Mouse (Mus musculus): ENCODE results near the gene Sardh. TPM values are rescaled to one million over a fixed set of nuclear protein-coding genes. Genes with fewer than 3 reads are reported as not detected.

Sardh gene
- polyA plus RNA-seq, 1 experiment from 2014 or later = 41.5 TPM

DNA sequence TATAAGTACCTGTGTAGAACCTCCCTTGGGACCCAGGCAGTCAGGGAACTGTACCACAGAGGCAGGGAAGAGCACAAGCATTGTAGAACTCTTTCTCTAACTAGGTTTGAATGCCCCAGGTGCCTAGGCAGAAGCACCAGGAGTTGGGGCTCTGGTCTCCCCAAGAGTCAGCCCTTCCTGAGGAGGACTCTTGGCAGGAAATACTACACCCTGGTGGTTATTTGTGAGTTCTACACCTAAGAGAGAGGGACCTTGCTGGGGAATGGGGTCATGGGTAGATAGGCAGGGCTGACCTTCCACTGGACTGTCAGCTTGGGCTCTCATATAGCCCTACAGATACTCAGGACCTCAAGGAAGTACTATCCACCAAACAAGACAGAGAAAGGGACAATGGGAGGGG lies 3.3 kb upstream of the Sardh start:
- Histone ChIP-seq H3K4me3 (no peak overlapping the region), H3K4me1 (peaks cover 5% of the 10 kb centered on the region; the same call in 1 of the 2 replicates), H3K27me3 (replicated peaks) (peaks cover 3% of the 10 kb centered on the region), H3K36me3 (no peaks in the 10 kb centered on the region), H3K9ac (no peak overlapping the region), H3K9me3 (replicated peaks) (no peaks in the 10 kb centered on the region), H3K27ac (no peak overlapping the region), H3K4me2 (no peak overlapping the region)
- ATAC-seq = no peak

- Histone ChIP-seq H3K36me3 (peaks cover 6% of the 10 kb centered on the region; the same call in 1 of the 2 replicates), H3K27me3 (replicated peaks) (no peaks in the 10 kb centered on the region), H3K9me3 (replicated peaks) (no peaks in the 10 kb centered on the region), H3K9ac (no peak overlapping the region), H3K4me1 (peaks cover 9% of the 10 kb centered on the region; the same call in 1 of the 2 replicates), H3K4me2 (no peak overlapping the region), H3K27ac (peak overlapping the region; percentile 71), H3K4me3 (no peak overlapping the region)
- 47% methylated on average over 2 of the region's 2 CpGs for WGBS (ENCODE audit: insufficient replicate concordance)
- ATAC-seq = peak; percentile 22; the same call in 1 of the 2 replicates
Measured at GRCm38 (mm10) chr2:27247487-27247863, 662 bp downstream of the Sardh start.

GRCm38 (mm10) chr2:27246712-27247486 lies 1.2 kb downstream of the Sardh start:
- Histone ChIP-seq H3K4me1 (peaks cover 9% of the 10 kb centered on the region; the same call in 1 of the 2 replicates), H3K4me3 (peak overlapping the region; percentile 4), H3K27me3 (replicated peaks) (no peaks in the 10 kb centered on the region), H3K9ac (peak overlapping the region; percentile 27; the same call in 1 of the 2 replicates), H3K4me2 (peak overlapping the region; percentile 48), H3K9me3 (replicated peaks) (no peaks in the 10 kb centered on the region), H3K27ac (peak overlapping the region; percentile 71), H3K36me3 (peaks cover 9% of the 10 kb centered on the region; the same call in 1 of the 2 replicates)
- peak; percentile 79 for ATAC-seq
- 30% methylated on average over 7 of the region's 7 CpGs for WGBS (ENCODE audit: insufficient replicate concordance)

GRCm38 (mm10) chr2:27245947-27246346 lies 2.2 kb downstream of the Sardh start:
- no peak overlapping the region for H3K27ac ChIP-seq
- no peaks in the 10 kb centered on the region for H3K9me3 ChIP-seq (replicated peaks)
- H3K9ac ChIP-seq = peak overlapping the region; percentile 27; the same call in 1 of the 2 replicates
- peak overlapping the region; percentile 4 for H3K4me3 ChIP-seq
- H3K4me2 ChIP-seq = peak overlapping the region; percentile 48
- H3K36me3 ChIP-seq = peaks cover 9% of the 10 kb centered on the region
- ATAC-seq = no peak
- H3K4me1 ChIP-seq = peaks cover 9% of the 10 kb centered on the region; the same call in 1 of the 2 replicates
- no peaks in the 10 kb centered on the region for H3K27me3 ChIP-seq (replicated peaks)
- 44% methylated on average over 7 of the region's 7 CpGs for WGBS (ENCODE audit: insufficient replicate concordance)

- Histone ChIP-seq H3K27ac (no peak overlapping the region), H3K4me1 (peaks cover 5% of the 10 kb centered on the region; the same call in 1 of the 2 replicates), H3K4me3 (no peak overlapping the region), H3K4me2 (no peak overlapping the region), H3K27me3 (replicated peaks) (0 out of 2 replicates have a peak, but pooled peaks cover 2% of the 10 kb centered on the region), H3K9me3 (replicated peaks) (no peaks in the 10 kb centered on the region), H3K9ac (no peak overlapping the region), H3K36me3 (peaks cover 9% of the 10 kb centered on the region)
- peak; percentile 44; the same call in 1 of the 2 replicates for ATAC-seq
- 18% methylated on average over 4 of the region's 4 CpGs for WGBS (ENCODE audit: insufficient replicate concordance)
Measured at GRCm38 (mm10) chr2:27237342-27237741, 10.8 kb downstream of the Sardh start.

GRCm38 (mm10) chr2:27235729-27236128 lies 12.4 kb downstream of the Sardh start:
- H3K27me3 ChIP-seq (replicated peaks) = 0 out of 2 replicates have a peak, but pooled peaks cover 2% of the 10 kb centered on the region
- no peak overlapping the region for H3K9ac ChIP-seq
- 18% methylated on average over 3 of the region's 3 CpGs for WGBS (ENCODE audit: insufficient replicate concordance)
- H3K4me1 ChIP-seq = peaks cover 9% of the 10 kb centered on the region; the same call in 1 of the 2 replicates
- H3K36me3 ChIP-seq = peaks cover 8% of the 10 kb centered on the region
- no peak overlapping the region for H3K4me3 ChIP-seq
- ATAC-seq = no peak
- no peaks in the 10 kb centered on the region for H3K9me3 ChIP-seq (replicated peaks)
- H3K4me2 ChIP-seq = no peak overlapping the region
- H3K27ac ChIP-seq = no peak overlapping the region

DNA sequence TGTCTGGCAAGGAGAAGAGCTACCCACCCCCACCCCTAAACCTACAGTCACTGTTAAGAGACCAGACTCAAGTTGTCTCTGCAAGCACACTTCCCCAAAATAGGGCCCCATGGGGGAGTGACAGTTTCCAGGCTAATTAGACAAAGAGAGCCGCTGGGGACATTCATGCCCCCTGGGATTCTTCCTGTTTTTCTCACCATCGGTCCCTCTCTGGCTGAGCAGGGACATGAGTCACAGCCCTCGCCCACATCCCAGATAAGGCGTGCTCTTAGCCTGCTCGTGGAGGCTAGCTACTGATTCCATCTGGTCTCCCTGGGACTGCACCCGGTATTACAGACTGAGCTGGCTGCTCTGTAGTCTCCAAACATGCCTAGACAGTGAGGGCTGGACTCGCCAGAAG lies 15.8 kb downstream of the Sardh start:
- Histone ChIP-seq H3K36me3 (peaks cover 14% of the 10 kb centered on the region), H3K9ac (no peak overlapping the region), H3K27ac (no peak overlapping the region), H3K4me1 (peaks cover 9% of the 10 kb centered on the region; the same call in 1 of the 2 replicates), H3K9me3 (replicated peaks) (no peaks in the 10 kb centered on the region), H3K4me2 (no peak overlapping the region), H3K4me3 (no peak overlapping the region), H3K27me3 (replicated peaks) (0 out of 2 replicates have a peak, but pooled peaks cover 2% of the 10 kb centered on the region)
- WGBS (ENCODE audit: insufficient replicate concordance) = 9% methylated on average over 7 of the region's 7 CpGs
- ATAC-seq = no peak

- Histone ChIP-seq H3K4me1 (peaks cover 9% of the 10 kb centered on the region; the same call in 1 of the 2 replicates), H3K36me3 (peaks cover 24% of the 10 kb centered on the region), H3K9ac (no peak overlapping the region), H3K27ac (no peak overlapping the region), H3K9me3 (replicated peaks) (no peaks in the 10 kb centered on the region), H3K27me3 (replicated peaks) (no peaks in the 10 kb centered on the region), H3K4me3 (no peak overlapping the region), H3K4me2 (no peak overlapping the region)
- ATAC-seq = no peak
- WGBS (ENCODE audit: insufficient replicate concordance) = 85% methylated on average over 2 of the region's 2 CpGs
Measured at GRCm38 (mm10) chr2:27229481-27230105, 18.5 kb downstream of the Sardh start.

- H3K4me1 ChIP-seq = peaks cover 9% of the 10 kb centered on the region; the same call in 1 of the 2 replicates
- ATAC-seq = no peak
- WGBS (ENCODE audit: insufficient replicate concordance) = 69% methylated on average over 5 of the region's 5 CpGs
Measured at GRCm38 (mm10) chr2:27228809-27229480, 19.2 kb downstream of the Sardh start.

DNA sequence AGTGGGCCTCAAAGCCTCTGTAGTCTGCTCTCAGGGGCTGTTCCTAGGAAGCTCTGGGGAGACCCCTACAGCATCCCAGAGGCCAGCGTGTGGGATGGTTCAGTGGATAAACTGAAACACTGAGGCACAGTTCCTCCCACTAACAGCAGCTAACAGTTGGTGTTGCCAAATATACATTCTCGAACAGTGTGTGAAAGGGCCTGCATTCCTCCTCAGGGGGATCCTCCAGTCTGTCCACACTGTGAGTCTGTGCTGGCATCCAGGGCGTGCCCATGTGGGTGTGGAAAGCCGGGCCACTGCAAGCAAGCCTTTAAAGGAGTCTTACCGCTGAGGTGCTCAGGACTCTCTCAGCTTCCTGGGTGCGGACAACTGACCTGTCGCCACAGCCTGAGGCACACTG lies 21.6 kb downstream of the Sardh start:
- Histone ChIP-seq H3K27me3 (replicated peaks) (no peaks in the 10 kb centered on the region), H3K36me3 (peaks cover 20% of the 10 kb centered on the region), H3K4me3 (no peak overlapping the region), H3K9me3 (replicated peaks) (no peaks in the 10 kb centered on the region), H3K4me1 (no peaks in the 10 kb centered on the region), H3K4me2 (no peak overlapping the region), H3K9ac (no peak overlapping the region), H3K27ac (no peak overlapping the region)
- WGBS (ENCODE audit: insufficient replicate concordance) = 73% methylated on average over 7 of the region's 7 CpGs
- ATAC-seq = no peak

More at GRCm38 (mm10) chr2:27228809-27229480, 19.2 kb downstream of the Sardh start:
- H3K4me3 ChIP-seq = no peak overlapping the region
- no peaks in the 10 kb centered on the region for H3K27me3 ChIP-seq (replicated peaks)
- no peak overlapping the region for H3K4me2 ChIP-seq
- no peak overlapping the region for H3K9ac ChIP-seq
- peaks cover 24% of the 10 kb centered on the region for H3K36me3 ChIP-seq
- H3K9me3 ChIP-seq (replicated peaks) = no peaks in the 10 kb centered on the region
- H3K27ac ChIP-seq = no peak overlapping the region

DNA sequence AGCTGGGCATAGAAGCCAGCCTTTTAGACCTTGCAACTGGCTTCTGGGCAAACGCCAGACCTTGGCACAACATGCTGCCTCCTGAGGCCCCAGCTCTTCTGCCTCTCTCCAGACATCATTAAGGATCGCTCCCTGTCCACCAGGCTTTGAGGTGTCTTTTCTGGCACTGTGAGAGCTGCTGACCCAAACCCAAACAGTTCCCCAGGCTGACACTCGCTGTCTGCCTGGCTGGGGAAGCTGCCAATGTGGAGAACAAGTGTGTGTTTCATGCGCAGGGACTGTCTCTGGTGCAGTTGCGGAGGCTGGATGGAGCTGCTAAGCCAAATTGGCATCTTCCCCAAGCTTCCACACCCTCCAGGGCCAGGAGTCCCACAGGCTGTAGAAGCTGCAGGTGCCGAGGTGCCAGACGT lies 25.1 kb downstream of the Sardh start:
- Histone ChIP-seq H3K9me3 (replicated peaks) (no peaks in the 10 kb centered on the region), H3K27me3 (replicated peaks) (no peaks in the 10 kb centered on the region), H3K4me1 (no peaks in the 10 kb centered on the region), H3K4me3 (no peak overlapping the region), H3K4me2 (no peak overlapping the region), H3K9ac (no peak overlapping the region), H3K27ac (no peak overlapping the region), H3K36me3 (peaks cover 18% of the 10 kb centered on the region; the same call in 1 of the 2 replicates)
- no peak for ATAC-seq
- WGBS (ENCODE audit: insufficient replicate concordance) = 68% methylated on average over 7 of the region's 7 CpGs

Measured in liver, embryonic 12.5 days (tissue).